Mouse (Mus musculus): Measurements from ENCODE around the gene Camta2.
A peak's percentile ranks its signal among the peaks of the same experiment; 100 is the strongest.

Gene Camta2

GRCm38 (mm10) chr11:70664741-70665140, 23.2 kb downstream of the Camta2 start:
- DNase-seq (ENCODE audit: low read depth, low spot score), result no peak

GRCm38 (mm10) chr11:70663957-70664356, 23.9 kb downstream of the Camta2 start:
- no peak for DNase-seq (ENCODE audit: low read depth, low spot score)

GRCm38 (mm10) chr11:70663101-70663500, 24.8 kb downstream of the Camta2 start:
- no peak for DNase-seq (ENCODE audit: low read depth, low spot score)

GRCm38 (mm10) chr11:70660571-70660970, 27.3 kb downstream of the Camta2 start:
- no peak for DNase-seq (ENCODE audit: low read depth, low spot score)

GRCm38 (mm10) chr11:70658942-70659341, 29.0 kb downstream of the Camta2 start:
- no peak for DNase-seq (ENCODE audit: low read depth, low spot score)

GRCm38 (mm10) chr11:70658521-70658920, 29.4 kb downstream of the Camta2 start:
- no peak for DNase-seq (ENCODE audit: low read depth, low spot score)

- no peak for DNase-seq (ENCODE audit: low read depth, low spot score)
Measured at GRCm38 (mm10) chr11:70657991-70658390, 29.9 kb downstream of the Camta2 start.

GRCm38 (mm10) chr11:70657573-70657972, 30.3 kb downstream of the Camta2 start:
- DNase-seq (ENCODE audit: low read depth, low spot score), result no peak

GRCm38 (mm10) chr11:70656964-70657363, 30.9 kb downstream of the Camta2 start, which contains the start of gene Eno3:
TSS of gene Eno3 (plus strand) at chr11:70657202.
- DNase-seq (ENCODE audit: low read depth, low spot score), result no peak

GRCm38 (mm10) chr11:70656456-70656927, 31.4 kb downstream of the Camta2 start:
- DNase-seq (ENCODE audit: low read depth, low spot score), result no peak

GRCm38 (mm10) chr11:70655571-70656455, 32.1 kb downstream of the Camta2 start:
- no peak for DNase-seq (ENCODE audit: low read depth, low spot score)

GRCm38 (mm10) chr11:70654923-70655570, 32.9 kb downstream of the Camta2 start:
- DNase-seq (ENCODE audit: low read depth, low spot score), result peak; percentile 67

- peak; percentile 72 for DNase-seq (ENCODE audit: low read depth, low spot score)
Measured at GRCm38 (mm10) chr11:70654198-70654922, 33.5 kb downstream of the Camta2 start, which contains the start of gene Pfn1. TSS of gene Pfn1 (minus strand) at chr11:70654644.

GRCm38 (mm10) chr11:70653345-70654197, 34.3 kb downstream of the Camta2 start:
- DNase-seq (ENCODE audit: low read depth, low spot score), result no peak

- no peak for DNase-seq (ENCODE audit: low read depth, low spot score)
Measured at GRCm38 (mm10) chr11:70652884-70653344, 35.0 kb downstream of the Camta2 start.

GRCm38 (mm10) chr11:70652029-70652883, 35.6 kb downstream of the Camta2 start:
- no peak for DNase-seq (ENCODE audit: low read depth, low spot score)

GRCm38 (mm10) chr11:70651391-70651790, 36.5 kb downstream of the Camta2 start:
- no peak for DNase-seq (ENCODE audit: low read depth, low spot score)

GRCm38 (mm10) chr11:70650322-70651175, 37.4 kb downstream of the Camta2 start:
- DNase-seq (ENCODE audit: low read depth, low spot score), result no peak

- no peak for DNase-seq (ENCODE audit: low read depth, low spot score)
Measured at GRCm38 (mm10) chr11:70649185-70649734, 38.6 kb downstream of the Camta2 start.
